Mouse (Mus musculus): ENCODE data around the gene Esam.

- TF ChIP-seq GATA1 (IDR thresholded peaks at IDR 0.05; ENCODE audit: borderline replicate concordance, low read length) (no peak), FLI1 (IDR thresholded peaks at IDR 0.05; ENCODE audit: low read length) (no peak)
Measured at GRCm38 (mm10) chr9:37489446-37490120, 38.3 kb upstream of the Esam start.

Data from megakaryocyte, embryonic 14.5 days (primary cell).